Mouse (Mus musculus) liver, postnatal 0 days (tissue): ENCODE data around the gene Glb1l2. TPM values are rescaled to one million over a fixed set of nuclear protein-coding genes. Genes with fewer than 3 reads are reported as not detected.

ENCODE experiments used
- ATAC-seq: fragments of 200-750 bp; cut with Nextera tagmentation; 2 replicates; pipeline ENCODE4 v1.8.0; 2017; ENCODE audit warnings: mild to moderate bottlenecking, moderate library complexity
- DNase-seq: peaks from one replicate; pipeline ENCODE4 v3.0.0-alpha.2; 2016
- H3K27ac ChIP-seq: fragments of 300-500 bp; sonication (generic); 2 replicates; pipeline ENCODE4 v1.5.1; 2014; ENCODE audit warnings: antibody characterized with exemption, moderate library complexity, mild to moderate bottlenecking, low read depth
- H3K27me3 ChIP-seq: fragments of 300-500 bp; sonication (generic); 2 replicates; pipeline ENCODE4 v1.6.1; 2014; ENCODE audit warnings: low read length, control low read depth, mixed read lengths; ENCODE audit not compliant: insufficient read depth
- H3K36me3 ChIP-seq: fragments of 300-500 bp; sonication (generic); replicated peaks from 2 replicates; pipeline ENCODE4 v1.6.1; 2014; ENCODE audit warnings: mild to moderate bottlenecking, control low read depth, low read length, moderate library complexity, mixed read lengths; ENCODE audit not compliant: insufficient read depth
- H3K4me1 ChIP-seq: fragments of 300-500 bp; sonication (generic); 2 replicates; pipeline ENCODE4 v1.6.1; 2014; ENCODE audit warnings: antibody characterized with exemption, mild to moderate bottlenecking, control low read depth; ENCODE audit not compliant: insufficient read depth
- H3K4me2 ChIP-seq: fragments of 300-500 bp; sonication (generic); 2 replicates; pipeline ENCODE4 v1.6.1; 2014; ENCODE audit warnings: low read depth, mild to moderate bottlenecking, low read length, moderate library complexity, mixed read lengths
- H3K4me3 ChIP-seq: fragments of 300-500 bp; sonication (generic); 2 replicates; pipeline ENCODE4 v1.5.1; 2014; ENCODE audit warnings: low read depth, low read length
- H3K9ac ChIP-seq: fragments of 300-500 bp; sonication (generic); replicated peaks from 2 replicates; pipeline ENCODE4 v1.6.1; 2014; ENCODE audit warnings: mild to moderate bottlenecking, moderate library complexity
- H3K9me3 ChIP-seq: fragments of 300-500 bp; sonication (generic); 2 replicates; pipeline ENCODE4 v1.6.1; 2016; ENCODE audit warnings: mild to moderate bottlenecking, control low read depth, low read length, mixed read lengths
- CTCF ChIP-seq: sonication (generic); IDR thresholded peaks from 2 replicates; pipeline ENCODE4 v1.5.1; 2016; ENCODE audit warnings: antibody characterized with exemption, low read depth
- EP300 ChIP-seq: IDR thresholded peaks from 2 replicates; pipeline ENCODE4 v1.6.1; 2016; ENCODE audit warnings: antibody characterized with exemption, low read depth, mild to moderate bottlenecking
- WGBS: fragments of 180-500 bp; shearing (Covaris S2); extraction: QIAGEN DNeasy Blood & Tissue Kit; methylation state at CpG from one replicate; pipeline ENCODE4 v1.1.7; 2014; ENCODE audit not compliant: insufficient replicate concordance; 5-methylcytosine and 5-hydroxymethylcytosine counted together
- polyA plus RNA-seq: library from polyadenylated mRNA; unstranded; fragments of >200 nt; fragmentation: Nextera tagmentation; extraction: Ambion mirVana; gene quantifications from 2 replicates; pipeline ENCODE4 v1.2.1, GENCODE M21; 2015

Gene Glb1l2
- polyA plus RNA-seq, 1 experiment from 2014 or later = not detected

DNA sequence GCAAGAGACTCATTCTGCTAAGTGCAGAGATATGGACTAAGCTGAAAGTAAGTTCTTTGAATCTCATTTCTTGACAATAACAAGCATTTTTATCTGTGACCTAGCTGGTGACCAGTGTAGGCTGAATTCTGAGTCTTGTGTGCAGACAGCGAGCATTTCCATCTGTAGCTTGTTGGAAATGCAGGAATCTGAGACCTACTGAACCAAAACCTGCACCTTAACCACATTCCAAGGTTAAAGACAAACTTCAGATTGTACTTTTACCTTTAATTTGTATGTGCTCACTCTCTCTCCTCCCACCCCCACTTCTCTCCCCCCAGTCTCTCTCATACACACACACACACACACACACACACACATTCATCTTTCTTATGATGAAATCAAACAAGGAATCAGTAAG lies 7.5 kb downstream of the Glb1l2 start:
- TF ChIP-seq CTCF = no peak
- no peak for TF ChIP-seq EP300
- 53% methylated on average over 1 of the region's 1 CpGs for WGBS
- H3K27ac ChIP-seq = no peak overlapping the region
- ATAC-seq (no peak), DNase-seq (no peak)
- no peak overlapping the region for H3K9ac ChIP-seq
- H3K4me2 ChIP-seq = no peak overlapping the region
- H3K36me3 ChIP-seq = no peaks in the 10 kb centered on the region
- H3K4me3 ChIP-seq = no peak overlapping the region
- no peaks in the 10 kb centered on the region for H3K27me3 ChIP-seq
- no peaks in the 10 kb centered on the region for H3K4me1 ChIP-seq
- H3K9me3 ChIP-seq = no peaks in the 10 kb centered on the region

DNA sequence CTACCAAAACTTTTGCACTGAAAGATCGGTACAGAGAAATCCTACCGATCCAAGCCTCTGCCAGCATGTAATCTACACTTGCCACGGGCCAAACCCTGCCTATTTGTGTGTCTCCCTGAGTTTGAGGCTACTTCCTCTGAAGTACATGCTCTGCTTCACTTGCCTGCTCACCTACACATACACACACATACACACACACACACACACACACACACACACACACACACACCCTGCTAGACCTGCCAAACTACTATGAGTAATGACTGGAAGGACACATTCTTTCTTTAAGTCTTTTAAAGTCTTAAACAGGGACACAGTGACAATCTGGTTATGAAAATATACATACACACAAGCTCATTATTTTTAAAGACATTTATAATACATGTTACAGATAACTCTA lies 8.1 kb downstream of the Glb1l2 start:
- Histone ChIP-seq H3K4me3 (no peak overlapping the region), H3K9ac (no peak overlapping the region), H3K9me3 (no peaks in the 10 kb centered on the region), H3K27me3 (no peaks in the 10 kb centered on the region), H3K4me2 (no peak overlapping the region), H3K4me1 (no peaks in the 10 kb centered on the region), H3K27ac (no peak overlapping the region), H3K36me3 (no peaks in the 10 kb centered on the region)
- DNase-seq (no peak), ATAC-seq (no peak)
- TF ChIP-seq EP300 = no peak
- TF ChIP-seq CTCF = no peak
- 74% methylated on average over 3 of the region's 3 CpGs for WGBS

GRCm38 (mm10) chr9:26792829-26793228 lies 13.4 kb downstream of the Glb1l2 start:
- ATAC-seq (no peak), DNase-seq (no peak)
- Histone ChIP-seq H3K27ac (no peak overlapping the region), H3K27me3 (no peaks in the 10 kb centered on the region), H3K4me2 (no peak overlapping the region), H3K4me1 (no peaks in the 10 kb centered on the region), H3K36me3 (no peaks in the 10 kb centered on the region), H3K9ac (no peak overlapping the region), H3K9me3 (no peaks in the 10 kb centered on the region), H3K4me3 (no peak overlapping the region)
- 53% methylated on average over 3 of the region's 3 CpGs for WGBS
- TF ChIP-seq EP300 = no peak
- no peak for TF ChIP-seq CTCF

DNA sequence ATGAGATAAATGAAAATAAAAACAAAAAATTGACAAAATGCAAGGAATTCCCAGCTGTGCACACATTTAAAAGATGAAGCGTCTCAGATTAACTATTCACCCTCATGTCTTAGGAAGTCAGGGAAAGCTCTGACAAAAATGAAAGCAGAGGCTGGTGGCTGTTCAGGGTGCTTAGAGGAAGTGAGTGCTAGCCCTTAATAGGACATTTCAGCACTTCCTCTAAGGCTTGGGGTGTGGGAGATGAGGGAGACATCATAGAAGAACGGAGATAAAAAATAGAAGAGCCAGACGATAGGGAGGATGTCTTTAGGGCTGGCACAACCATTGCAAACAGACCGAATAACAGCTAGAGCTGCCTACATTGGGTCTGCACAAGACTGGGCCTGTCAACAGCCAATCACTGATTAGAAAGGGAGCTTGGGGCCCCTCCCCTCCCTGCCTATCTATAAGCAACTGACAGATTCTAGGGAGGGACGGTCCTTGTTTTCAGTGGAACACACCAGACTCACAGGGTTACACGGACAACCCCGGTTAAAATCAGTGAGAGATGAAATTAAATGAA lies 22.8 kb downstream of the Glb1l2 start:
- no peak for TF ChIP-seq CTCF
- no peak for TF ChIP-seq EP300
- DNase-seq = no peak
- H3K9ac ChIP-seq = no peak overlapping the region
- H3K27ac ChIP-seq = no peak overlapping the region
- H3K4me3 ChIP-seq = no peak overlapping the region
- ATAC-seq = no peak
- no peak overlapping the region for H3K4me2 ChIP-seq
- H3K4me1 ChIP-seq = no peaks in the 10 kb centered on the region
- H3K9me3 ChIP-seq = no peaks in the 10 kb centered on the region
- WGBS = 45% methylated on average over 7 of the region's 7 CpGs
- H3K27me3 ChIP-seq = no peaks in the 10 kb centered on the region
- no peaks in the 10 kb centered on the region for H3K36me3 ChIP-seq

- WGBS = 65% methylated on average over 7 of the region's 7 CpGs
- Histone ChIP-seq H3K4me2 (no peak overlapping the region), H3K9me3 (no peaks in the 10 kb centered on the region), H3K4me3 (no peak overlapping the region), H3K9ac (no peak overlapping the region), H3K27ac (no peak overlapping the region), H3K4me1 (no peaks in the 10 kb centered on the region), H3K36me3 (no peaks in the 10 kb centered on the region), H3K27me3 (no peaks in the 10 kb centered on the region)
- no peak for DNase-seq
- TF ChIP-seq CTCF (no peak), EP300 (no peak)
- ATAC-seq = no peak
Measured at GRCm38 (mm10) chr9:26778421-26778820, 27.8 kb downstream of the Glb1l2 start.

GRCm38 (mm10) chr9:26776122-26776902 lies 30.0 kb downstream of the Glb1l2 start:
- H3K9ac ChIP-seq = no peak overlapping the region
- H3K4me3 ChIP-seq = no peak overlapping the region
- DNase-seq (no peak), ATAC-seq (no peak)
- H3K27ac ChIP-seq = no peak overlapping the region
- no peaks in the 10 kb centered on the region for H3K4me1 ChIP-seq
- no peaks in the 10 kb centered on the region for H3K27me3 ChIP-seq
- no peak overlapping the region for H3K4me2 ChIP-seq
- no peaks in the 10 kb centered on the region for H3K9me3 ChIP-seq
- TF ChIP-seq CTCF (peak; percentile 68), EP300 (no peak)
- no peaks in the 10 kb centered on the region for H3K36me3 ChIP-seq
- WGBS = 56% methylated on average over 6 of the region's 6 CpGs

- WGBS = 70% methylated on average over 2 of the region's 2 CpGs
Measured at GRCm38 (mm10) chr9:26775700-26776099, 30.6 kb downstream of the Glb1l2 start.

More at GRCm38 (mm10) chr9:26775700-26776099, 30.6 kb downstream of the Glb1l2 start:
- DNase-seq (no peak), ATAC-seq (no peak)
- no peak overlapping the region for H3K27ac ChIP-seq
- no peak overlapping the region for H3K9ac ChIP-seq
- no peak for TF ChIP-seq EP300
- no peak for TF ChIP-seq CTCF
- H3K4me2 ChIP-seq = no peak overlapping the region
- H3K9me3 ChIP-seq = no peaks in the 10 kb centered on the region
- H3K4me3 ChIP-seq = no peak overlapping the region
- H3K4me1 ChIP-seq = no peaks in the 10 kb centered on the region
- no peaks in the 10 kb centered on the region for H3K27me3 ChIP-seq
- no peaks in the 10 kb centered on the region for H3K36me3 ChIP-seq
